Mouse (Mus musculus): ENCODE measurements around the gene Snx30. TPM values are rescaled to one million over a fixed set of nuclear protein-coding genes. Genes with fewer than 3 reads are reported as not detected.

Gene Snx30
- total RNA-seq, 1 experiment, result 19.8 TPM

DNA sequence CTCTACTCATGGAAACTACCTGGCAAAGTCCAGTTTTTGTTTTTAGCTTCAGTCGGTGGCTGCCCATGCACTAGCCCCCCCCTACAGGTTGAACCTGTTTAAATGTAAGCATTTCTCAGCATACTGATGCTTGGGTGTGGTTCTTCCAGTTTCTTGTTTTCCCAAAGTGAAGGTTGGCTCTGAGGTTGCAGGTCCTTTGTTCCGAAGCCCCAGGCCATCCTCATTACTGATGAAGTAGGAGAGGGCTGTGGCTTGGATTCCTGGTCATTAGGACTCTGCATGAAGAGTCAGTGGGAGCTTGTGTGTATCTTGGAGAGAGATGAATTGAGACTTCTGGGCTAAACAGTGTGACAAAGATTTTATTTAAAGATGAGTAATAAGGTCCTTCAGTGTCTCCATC, 75.6 kb downstream of the Snx30 start:
- Histone ChIP-seq H3K36me3 (ENCODE audit: control insufficient read depth, insufficient read depth, low read length, poor library complexity, severe bottlenecking) (peaks cover 28% of the 10 kb centered on the region; the same call in 1 of the 2 replicates), H3K27ac (ENCODE audit: insufficient read depth, low read depth, low read length, poor library complexity, severe bottlenecking) (no peak overlapping the region), H3K4me1 (ENCODE audit: control insufficient read depth in 2 of 2, insufficient read depth in 2 of 2, low read length in 2 of 2, poor library complexity in 1 of 2) (peaks cover 4 to 8% of the 10 kb centered on the region in 2 experiments; a peak in 1 of 4 replicates), H3K9ac (ENCODE audit: insufficient read depth, low read depth, low read length, poor library complexity, severe bottlenecking) (no peak overlapping the region), H3K9me3 (ENCODE audit: control insufficient read depth, insufficient read depth, low read depth, low read length) (no peaks in the 10 kb centered on the region), H3K4me3 (ENCODE audit: insufficient read depth in 1 of 2, low read depth in 1 of 2, low read length in 2 of 2, poor library complexity in 1 of 2, severe bottlenecking in 1 of 2) (no peak overlapping the region)
- peak; percentile 25 for DNase-seq (ENCODE audit: low read depth, low spot score)
- in situ Hi-C loops (cut with MboI; ENCODE audit: low sequenced_read_pairs in 2 of 2, unreplicated experiment in 2 of 2), result no loop called here
- TF ChIP-seq HCFC1 (IDR thresholded peaks at IDR 0.05; ENCODE audit: borderline replicate concordance, insufficient read depth, low read length), result no peak
- TF ChIP-seq ZNF384 (IDR thresholded peaks at IDR 0.05; ENCODE audit: low read depth, low read length), result no peak
- TF ChIP-seq CHD2 (IDR thresholded peaks at IDR 0.05; ENCODE audit: low read depth, low read length), result no peak
- no peak for TF ChIP-seq MAFK (IDR thresholded peaks at IDR 0.05; ENCODE audit: insufficient read depth, low read depth, low read length)
- no peak for TF ChIP-seq ZC3H11A (IDR thresholded peaks at IDR 0.05; ENCODE audit: borderline replicate concordance, low read depth, low read length)

DNA sequence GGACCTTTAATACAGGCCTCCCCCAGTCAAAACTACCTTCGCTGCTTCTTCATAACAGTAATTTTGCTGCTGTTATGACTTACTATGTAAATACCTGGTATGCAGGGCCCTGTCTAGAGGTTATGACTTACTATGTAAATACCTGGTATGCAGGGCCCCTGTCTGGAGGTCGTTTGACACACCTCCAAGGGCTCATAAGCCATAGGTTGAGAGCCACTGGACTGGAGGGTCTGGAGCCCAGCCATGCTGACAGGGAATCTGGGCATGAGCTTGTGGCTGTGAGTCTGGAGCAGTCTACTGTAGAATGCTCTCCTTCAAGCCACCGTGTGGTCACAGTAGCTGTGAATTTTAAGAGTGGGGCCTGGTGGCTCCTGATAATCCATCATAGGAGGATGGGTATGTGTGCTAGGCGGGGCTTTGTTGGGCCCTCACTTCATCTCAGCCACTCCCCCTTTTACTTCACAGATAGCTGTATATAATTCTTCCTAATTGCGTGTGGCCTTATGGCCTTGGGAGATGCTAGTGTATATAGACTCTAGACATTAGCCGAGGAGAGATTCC, 78.6 kb downstream of the Snx30 start:
- H3K9ac ChIP-seq (ENCODE audit: insufficient read depth, low read depth, low read length, poor library complexity, severe bottlenecking), result no peak overlapping the region
- TF ChIP-seq MAFK (IDR thresholded peaks at IDR 0.05; ENCODE audit: insufficient read depth, low read depth, low read length) (no peak), HCFC1 (IDR thresholded peaks at IDR 0.05; ENCODE audit: borderline replicate concordance, insufficient read depth, low read length) (no peak), CHD2 (IDR thresholded peaks at IDR 0.05; ENCODE audit: low read depth, low read length) (no peak), ZC3H11A (IDR thresholded peaks at IDR 0.05; ENCODE audit: borderline replicate concordance, low read depth, low read length) (no peak), ZNF384 (IDR thresholded peaks at IDR 0.05; ENCODE audit: low read depth, low read length) (no peak)
- DNase-seq (ENCODE audit: low read depth, low spot score), result no peak
- no peaks in the 10 kb centered on the region for H3K9me3 ChIP-seq (ENCODE audit: control insufficient read depth, insufficient read depth, low read depth, low read length)
- H3K36me3 ChIP-seq (ENCODE audit: control insufficient read depth, insufficient read depth, low read length, poor library complexity, severe bottlenecking), result peaks cover 29% of the 10 kb centered on the region; the same call in 1 of the 2 replicates
- no peak overlapping the region for H3K27ac ChIP-seq (ENCODE audit: insufficient read depth, low read depth, low read length, poor library complexity, severe bottlenecking)
- in situ Hi-C loops (cut with MboI; ENCODE audit: low sequenced_read_pairs in 2 of 2, unreplicated experiment in 2 of 2), result no loop called here
- peaks cover 4 to 8% of the 10 kb centered on the region in 2 experiments; a peak in 1 of 4 replicates for H3K4me1 ChIP-seq (ENCODE audit: control insufficient read depth in 2 of 2, insufficient read depth in 2 of 2, low read length in 2 of 2, poor library complexity in 1 of 2)
- H3K4me3 ChIP-seq (ENCODE audit: insufficient read depth in 1 of 2, low read depth in 1 of 2, low read length in 2 of 2, poor library complexity in 1 of 2, severe bottlenecking in 1 of 2), result no peak overlapping the region

DNA sequence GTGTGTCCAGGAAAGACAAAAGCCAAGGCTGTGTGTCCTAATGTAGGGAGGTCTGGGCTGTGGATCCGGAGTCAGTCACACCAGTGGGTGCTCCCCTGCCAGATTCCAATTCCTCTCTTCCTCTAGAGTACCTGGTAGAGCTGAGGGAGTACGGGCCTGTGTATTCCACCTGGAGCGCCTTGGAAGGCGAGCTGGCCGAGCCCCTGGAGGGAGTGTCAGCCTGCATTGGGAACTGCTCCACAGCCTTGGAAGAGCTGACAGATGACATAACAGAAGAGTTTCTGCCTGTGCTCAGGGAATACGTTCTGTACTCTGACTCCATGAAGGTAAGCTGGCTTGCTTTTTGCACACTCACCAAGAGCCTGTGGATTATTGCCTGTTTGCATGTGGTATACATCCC, 80.6 kb downstream of the Snx30 start:
- Histone ChIP-seq H3K4me1 (ENCODE audit: control insufficient read depth in 2 of 2, insufficient read depth in 2 of 2, low read length in 2 of 2, poor library complexity in 1 of 2) (peaks cover 0 to 3% of the 10 kb centered on the region in 2 experiments; a peak in 1 of 4 replicates), H3K36me3 (ENCODE audit: control insufficient read depth, insufficient read depth, low read length, poor library complexity, severe bottlenecking) (peaks cover 30% of the 10 kb centered on the region; the same call in 1 of the 2 replicates), H3K9me3 (ENCODE audit: control insufficient read depth, insufficient read depth, low read depth, low read length) (no peaks in the 10 kb centered on the region), H3K9ac (ENCODE audit: insufficient read depth, low read depth, low read length, poor library complexity, severe bottlenecking) (no peak overlapping the region), H3K4me3 (ENCODE audit: insufficient read depth in 1 of 2, low read depth in 1 of 2, low read length in 2 of 2, poor library complexity in 1 of 2, severe bottlenecking in 1 of 2) (no peak overlapping the region), H3K27ac (ENCODE audit: insufficient read depth, low read depth, low read length, poor library complexity, severe bottlenecking) (no peak overlapping the region)
- DNase-seq (ENCODE audit: low read depth, low spot score), result no peak
- in situ Hi-C loops (cut with MboI; ENCODE audit: low sequenced_read_pairs in 2 of 2, unreplicated experiment in 2 of 2), result no loop called here
- TF ChIP-seq HCFC1 (IDR thresholded peaks at IDR 0.05; ENCODE audit: borderline replicate concordance, insufficient read depth, low read length), result no peak
- TF ChIP-seq ZC3H11A (IDR thresholded peaks at IDR 0.05; ENCODE audit: borderline replicate concordance, low read depth, low read length), result no peak
- TF ChIP-seq ZNF384 (IDR thresholded peaks at IDR 0.05; ENCODE audit: low read depth, low read length), result no peak
- no peak for TF ChIP-seq MAFK (IDR thresholded peaks at IDR 0.05; ENCODE audit: insufficient read depth, low read depth, low read length)
- no peak for TF ChIP-seq CHD2 (IDR thresholded peaks at IDR 0.05; ENCODE audit: low read depth, low read length)

DNA sequence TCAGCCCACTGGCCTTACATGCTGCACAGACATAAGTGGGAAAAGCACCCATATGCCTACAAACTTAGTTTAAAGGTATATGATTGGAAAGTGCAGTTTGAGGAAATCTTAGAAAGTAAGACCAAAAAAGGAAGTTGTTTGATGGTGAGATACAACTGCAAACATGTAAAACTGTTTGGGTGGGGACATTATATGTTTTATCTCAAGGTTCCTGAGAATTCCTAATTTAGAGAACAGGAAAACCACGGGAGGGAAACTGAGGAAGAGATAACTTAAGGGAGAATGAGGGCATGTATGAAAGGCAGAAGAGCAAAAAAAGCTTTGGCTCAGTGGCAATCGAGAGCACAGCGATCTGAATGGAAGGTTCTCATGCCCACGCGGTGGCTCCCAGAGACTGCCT, 81.4 kb downstream of the Snx30 start:
- in situ Hi-C loops (cut with MboI; ENCODE audit: low sequenced_read_pairs in 2 of 2, unreplicated experiment in 2 of 2), result no loop called here
- DNase-seq (ENCODE audit: low read depth, low spot score), result no peak
- no peak for TF ChIP-seq MAFK (IDR thresholded peaks at IDR 0.05; ENCODE audit: insufficient read depth, low read depth, low read length)
- TF ChIP-seq ZNF384 (IDR thresholded peaks at IDR 0.05; ENCODE audit: low read depth, low read length), result no peak
- TF ChIP-seq CHD2 (IDR thresholded peaks at IDR 0.05; ENCODE audit: low read depth, low read length), result no peak
- no peak for TF ChIP-seq ZC3H11A (IDR thresholded peaks at IDR 0.05; ENCODE audit: borderline replicate concordance, low read depth, low read length)
- TF ChIP-seq HCFC1 (IDR thresholded peaks at IDR 0.05; ENCODE audit: borderline replicate concordance, insufficient read depth, low read length), result no peak
- Histone ChIP-seq H3K9me3 (ENCODE audit: control insufficient read depth, insufficient read depth, low read depth, low read length) (no peaks in the 10 kb centered on the region), H3K4me1 (ENCODE audit: control insufficient read depth in 2 of 2, insufficient read depth in 2 of 2, low read length in 2 of 2, poor library complexity in 1 of 2) (peaks cover 0 to 3% of the 10 kb centered on the region in 2 experiments; a peak in 1 of 4 replicates), H3K9ac (ENCODE audit: insufficient read depth, low read depth, low read length, poor library complexity, severe bottlenecking) (no peak overlapping the region), H3K27ac (ENCODE audit: insufficient read depth, low read depth, low read length, poor library complexity, severe bottlenecking) (no peak overlapping the region), H3K4me3 (ENCODE audit: insufficient read depth in 1 of 2, low read depth in 1 of 2, low read length in 2 of 2, poor library complexity in 1 of 2, severe bottlenecking in 1 of 2) (no peak overlapping the region), H3K36me3 (ENCODE audit: control insufficient read depth, insufficient read depth, low read length, poor library complexity, severe bottlenecking) (peaks cover 30% of the 10 kb centered on the region; the same call in 1 of the 2 replicates)
